Mouse (Mus musculus) CH12.LX (cell line): ENCODE measurements around the gene Rem2. TPM values are rescaled to one million over a fixed set of nuclear protein-coding genes. Genes with fewer than 3 reads are reported as not detected.

ENCODE experiments used
- DNase-seq: peaks from one replicate; pipeline ENCODE4 v3.0.0-alpha.2; 2013; ENCODE audit errors: extremely low read depth
- H3K27ac ChIP-seq: 2 replicates; pipeline ENCODE4 v1.5.1; 2012; ENCODE audit warnings: low read depth, mild to moderate bottlenecking, control low read depth, moderate library complexity; ENCODE audit not compliant: insufficient read depth
- H3K27me3 ChIP-seq: replicated peaks from 2 replicates; pipeline ENCODE3; 2012; ENCODE audit warnings: inconsistent platforms
- H3K36me3 ChIP-seq, 2 experiments: replicated peaks in 1 of 2; 2 replicates each; pipeline versions ENCODE3 to v1.6.1; 2012; ENCODE audit warnings: inconsistent platforms in 1 of 2, low read length in 1 of 2, mild to moderate bottlenecking in 1 of 2, mixed read lengths in 1 of 2, moderate library complexity in 1 of 2; ENCODE audit not compliant: control insufficient read depth in 1 of 2, insufficient read depth in 1 of 2
- H3K4me1 ChIP-seq, 2 experiments: 2 replicates each; pipeline ENCODE4 v1.6.1; 2012; ENCODE audit warnings: inconsistent platforms in 1 of 2, moderate library complexity in 1 of 2; ENCODE audit not compliant: insufficient read depth in 2 of 2, control insufficient read depth in 1 of 2
- H3K4me2 ChIP-seq: 2 replicates; pipeline ENCODE4 v1.6.1; 2012; ENCODE audit warnings: low read depth, mild to moderate bottlenecking, control low read depth; ENCODE audit not compliant: poor library complexity, insufficient read depth, severe bottlenecking
- H3K4me3 ChIP-seq, 3 experiments: fragments of 150-350 bp in 1 of 3; sonication (generic) in 1 of 3; replicated peaks in 1 of 3; 2 replicates each; pipeline versions ENCODE3 to v1.5.1; 2011 to 2012; ENCODE audit warnings: low read depth in 2 of 3, low read length in 2 of 3, mild to moderate bottlenecking in 2 of 3, moderate library complexity in 2 of 3, control low read depth in 1 of 3, improper control_type of control experiment in 1 of 3, inconsistent platforms in 1 of 3, mixed read lengths in 1 of 3; ENCODE audit not compliant: poor library complexity in 1 of 3
- H3K79me2 ChIP-seq: replicated peaks from 2 replicates; pipeline ENCODE4 v1.6.1; 2012; ENCODE audit warnings: mild to moderate bottlenecking, moderate library complexity; ENCODE audit not compliant: control insufficient read depth, poor library complexity, insufficient read depth, severe bottlenecking; ENCODE audit errors: extremely low read depth
- H3K9ac ChIP-seq: 2 replicates; pipeline ENCODE4 v1.6.1; 2012; ENCODE audit warnings: low read depth, mild to moderate bottlenecking, control low read depth, moderate library complexity; ENCODE audit not compliant: insufficient read depth
- H3K9me3 ChIP-seq: replicated peaks from 2 replicates; pipeline ENCODE3; 2012; ENCODE audit warnings: low read length, inconsistent platforms, mixed read lengths
- CHD1 ChIP-seq: IDR thresholded peaks from 2 replicates; pipeline ENCODE4 v1.6.1; 2012; ENCODE audit warnings: low read depth, low read length, improper control_type of control experiment, inconsistent platforms
- E2F4 ChIP-seq: IDR thresholded peaks from 2 replicates; pipeline ENCODE4 v1.6.1; 2011; ENCODE audit warnings: low read depth, low read length, improper control_type of control experiment; ENCODE audit not compliant: insufficient replicate concordance
- ETS1 ChIP-seq: conservative IDR thresholded peaks from 2 replicates; pipeline ENCODE4 v1.6.1; 2012; ENCODE audit warnings: low read depth, mild to moderate bottlenecking, inconsistent platforms, low read length, improper control_type of control experiment, moderate library complexity
- GABPA ChIP-seq: IDR thresholded peaks from 2 replicates; pipeline ENCODE4 v1.6.1; 2012; ENCODE audit warnings: low read depth, low read length, improper control_type of control experiment, inconsistent platforms; ENCODE audit not compliant: insufficient replicate concordance
- HCFC1 ChIP-seq: IDR thresholded peaks from 2 replicates; pipeline ENCODE4 v1.6.1; 2012; ENCODE audit warnings: low read depth, mild to moderate bottlenecking, inconsistent platforms, low read length, improper control_type of control experiment
- KAT2A ChIP-seq: IDR thresholded peaks from 2 replicates; pipeline ENCODE4 v1.6.1; 2012; ENCODE audit warnings: low read length, improper control_type of control experiment, inconsistent platforms; ENCODE audit not compliant: insufficient replicate concordance
- MEF2A ChIP-seq: IDR thresholded peaks from 2 replicates; pipeline ENCODE4 v1.6.1; 2014; ENCODE audit warnings: low read depth, mild to moderate bottlenecking, inconsistent platforms, low read length, improper control_type of control experiment, borderline replicate concordance
- NELFE ChIP-seq: IDR thresholded peaks from 2 replicates; pipeline ENCODE4 v1.6.1; 2011; ENCODE audit warnings: low read depth, low read length, improper control_type of control experiment
- PAX5 ChIP-seq: IDR thresholded peaks from 2 replicates; pipeline ENCODE4 v1.6.1; 2012; ENCODE audit warnings: low read length, inconsistent platforms, mixed read lengths
- RAD21 ChIP-seq: IDR thresholded peaks from 2 replicates; pipeline ENCODE4 v1.6.1; 2011; ENCODE audit warnings: low read depth, mild to moderate bottlenecking, low read length, improper control_type of control experiment, moderate library complexity
- SMC3 ChIP-seq: IDR thresholded peaks from 2 replicates; pipeline ENCODE4 v1.6.1; 2011; ENCODE audit warnings: low read depth, low read length, improper control_type of control experiment
- TBP ChIP-seq: conservative IDR thresholded peaks from 2 replicates; pipeline ENCODE4 v1.6.1; 2011; ENCODE audit warnings: low read depth, low read length, improper control_type of control experiment
- TCF12 ChIP-seq: IDR thresholded peaks from 2 replicates; pipeline ENCODE4 v1.6.1; 2014; ENCODE audit warnings: low read depth, mild to moderate bottlenecking, inconsistent platforms, low read length, improper control_type of control experiment
- USF1 ChIP-seq: IDR thresholded peaks from 2 replicates; pipeline ENCODE4 v1.6.1; 2014; ENCODE audit warnings: low read depth, mild to moderate bottlenecking, inconsistent platforms, low read length, improper control_type of control experiment
- USF2 ChIP-seq: conservative IDR thresholded peaks from 2 replicates; pipeline ENCODE4 v1.6.1; 2011; ENCODE audit warnings: low read depth, low read length, improper control_type of control experiment
- ZKSCAN1 ChIP-seq: IDR thresholded peaks from 2 replicates; pipeline ENCODE4 v1.6.1; 2012; ENCODE audit warnings: low read depth, inconsistent platforms, low read length, improper control_type of control experiment, borderline replicate concordance
- dilution Hi-C: fragments of 300-500 bp; cut with MboI; formaldehyde crosslinking; loops from 2 replicates; pipeline ENCODE4 v1.14.3; 2020; ENCODE audit warnings: low sequenced_read_pairs; ENCODE audit not compliant: extremely low pct_unique_long_range_greater_than_20kb, extremely low pct_ligation_motif_present
- in situ Hi-C: fragments of 300-500 bp; cut with MboI; formaldehyde crosslinking; loops from 3 replicates; pipeline ENCODE4 v1.14.3; 2019; ENCODE audit warnings: low sequenced_read_pairs, low pct_ligation_motif_present, low pct_unique_long_range_greater_than_20kb, mixed read lengths
- polyA plus RNA-seq: library from polyadenylated mRNA; unstranded; fragments of >175 nt; gene quantifications from 2 replicates; pipeline ENCODE4 v1.2.1, GENCODE M21; 2012; ENCODE audit warnings: low read depth; ENCODE audit not compliant: insufficient read length
- total RNA-seq, 2 experiments: library from RNA; depleted of rRNA; stranded (reverse); fragments of 300-350 nt in 1 of 2; fragments of >200 nt in 1 of 2; gene quantifications; 2 replicates each; pipeline ENCODE4 v1.2.3; 2012 to 2014

Rem2 gene
- total and polyA plus RNA-seq, 3 experiments, result 0.08 TPM; not detected in 2

- Histone ChIP-seq H3K27me3 (no peaks in the 10 kb centered on the region), H3K4me1 (peaks cover 17 to 39% of the 10 kb centered on the region in 2 experiments)
- dilution Hi-C loops, result no loop called here
Observed at GRCm38 (mm10) chr14:54439610-54440009, 36.3 kb upstream of the Rem2 start.

GRCm38 (mm10) chr14:54440538-54440937 lies 35.4 kb upstream of the Rem2 start:
- TF ChIP-seq TCF12, result no peak
- no peak for TF ChIP-seq SMC3
- no peak for TF ChIP-seq RAD21
- no peak for TF ChIP-seq PAX5
- no peak for TF ChIP-seq HCFC1
- no peak for TF ChIP-seq GABPA
- TF ChIP-seq NELFE, result no peak
- no peak for TF ChIP-seq MEF2A
- no peak for TF ChIP-seq ETS1
- no peak for TF ChIP-seq E2F4
- Histone ChIP-seq H3K27ac (no peak overlapping the region), H3K9ac (no peak overlapping the region), H3K79me2 (no peaks in the 10 kb centered on the region), H3K36me3 (no peaks in the 10 kb centered on the region), H3K4me2 (no peak overlapping the region), H3K27me3 (no peaks in the 10 kb centered on the region), H3K4me1 (peaks cover 11 to 31% of the 10 kb centered on the region in 2 experiments), H3K4me3 (no peak overlapping the region), H3K9me3 (no peaks in the 10 kb centered on the region)
- in situ Hi-C loops (no loop called here), dilution Hi-C loops (no loop called here)
- DNase-seq, result no peak

More at GRCm38 (mm10) chr14:54439610-54440009, 36.3 kb upstream of the Rem2 start:
- no peak for DNase-seq
- Histone ChIP-seq H3K9me3 (no peaks in the 10 kb centered on the region), H3K27ac (no peak overlapping the region), H3K4me3 (no peak overlapping the region), H3K36me3 (no peaks in the 10 kb centered on the region), H3K4me2 (no peak overlapping the region), H3K79me2 (no peaks in the 10 kb centered on the region), H3K9ac (no peak overlapping the region)
- in situ Hi-C loops, result loop anchor here (10.0 kb wide), 1 partner anchor 205 kb away; no protein-coding TSS in a partner anchor
- TF ChIP-seq TBP, result no peak
- TF ChIP-seq CHD1, result no peak
- TF ChIP-seq PAX5, result no peak
- TF ChIP-seq KAT2A, result no peak
- no peak for TF ChIP-seq USF1
- no peak for TF ChIP-seq GABPA
- TF ChIP-seq USF2, result no peak
- no peak for TF ChIP-seq ZKSCAN1
